Comparison of ENCODE assay signal across 8 mouse cellular contexts in genomic region chr8:126584844-126585231, GRCm38 (mm10). TPM values are rescaled to one million over a fixed set of nuclear protein-coding genes. Genes with fewer than 3 reads are reported as not detected.
DNase-seq lines count a peak whose midpoint lies in the region; ATAC-seq and TF ChIP-seq lines count a peak whose summit lies in the region.

No protein-coding gene starts in this region.

- peaks cover 40% of the 10 kb centered on the region for H3K4me1 ChIP-seq in heart, embryonic 11.5 days (ENCODE audit: control insufficient read depth, insufficient read depth, low read length)
- H3K4me1 ChIP-seq in G1E (ENCODE audit: insufficient read depth, low read depth, low read length): peaks cover 49% of the 10 kb centered on the region
- H3K4me1 ChIP-seq in heart, postnatal 0 days (ENCODE audit: control insufficient read depth, insufficient read depth): peaks cover 40% of the 10 kb centered on the region
- peaks cover 51% of the 10 kb centered on the region for H3K4me1 ChIP-seq in liver, embryonic 16.5 days (ENCODE audit: control insufficient read depth, low read depth, low read length)

- WGBS in heart, embryonic 11.5 days (ENCODE audit: insufficient replicate concordance): 46% methylated on average over 5 of the region's 5 CpGs
- WGBS in heart, postnatal 0 days: 35% methylated on average over 5 of the region's 5 CpGs
- 29% methylated on average over 5 of the region's 5 CpGs for WGBS in liver, embryonic 16.5 days (ENCODE audit: insufficient replicate concordance)

- peak overlapping the region; percentile 99 for H3K27ac ChIP-seq in heart, embryonic 11.5 days (ENCODE audit: low read depth, low read length)
- H3K27ac ChIP-seq in heart, postnatal 0 days (ENCODE audit: low read depth): peak overlapping the region; percentile 99
- H3K27ac ChIP-seq in liver, embryonic 16.5 days (ENCODE audit: low read length): peak overlapping the region; percentile 77

- H3K9ac ChIP-seq in heart, embryonic 11.5 days (ENCODE audit: low read depth, low read length): peak overlapping the region; percentile 93
- peak overlapping the region; percentile 69; the same call in 1 of the 2 replicates for H3K9ac ChIP-seq in heart, postnatal 0 days (replicated peaks; ENCODE audit: low read depth, low read length)
- H3K9ac ChIP-seq in liver, embryonic 16.5 days (ENCODE audit: low read depth, low read length): peak overlapping the region; percentile 74; the same call in 1 of the 2 replicates

- TF ChIP-seq EP300 in heart, postnatal 0 days (IDR thresholded peaks at IDR 0.05; ENCODE audit: low read depth): 0 out of 2 replicates have a peak, but pooled peaks have one; percentile 29

- no peak for TF ChIP-seq CTCF in G1E (IDR thresholded peaks at IDR 0.05; ENCODE audit: low read depth, low read length)
- TF ChIP-seq CTCF in heart, postnatal 0 days (IDR thresholded peaks at IDR 0.05; ENCODE audit: low read depth): no peak

- peak overlapping the region; percentile 51; the same call in 1 of the 2 replicates for H3K4me3 ChIP-seq in heart, embryonic 11.5 days (ENCODE audit: low read depth, low read length)
- peak overlapping the region; percentile 72 for H3K4me3 ChIP-seq in G1E (ENCODE audit: low read depth, low read length)
- peak overlapping the region; percentile 42 for H3K4me3 ChIP-seq in heart, postnatal 0 days (ENCODE audit: low read depth, low read length)
- H3K4me3 ChIP-seq in liver, embryonic 16.5 days (ENCODE audit: low read depth, low read length): peak overlapping the region; percentile 59

- no peaks in the 10 kb centered on the region for H3K27me3 ChIP-seq in heart, embryonic 11.5 days (ENCODE audit: control insufficient read depth, insufficient read depth, low read length)
- no peaks in the 10 kb centered on the region for H3K27me3 ChIP-seq in G1E (ENCODE audit: insufficient read depth, low read length)
- H3K27me3 ChIP-seq in heart, postnatal 0 days (ENCODE audit: control insufficient read depth, insufficient read depth, low read length): no peaks in the 10 kb centered on the region
- no peaks in the 10 kb centered on the region for H3K27me3 ChIP-seq in liver, embryonic 16.5 days (ENCODE audit: control insufficient read depth, insufficient read depth, low read depth, low read length)

- DNase-seq in heart, postnatal 25 days (ENCODE audit: low spot score): no peak
- DNase-seq in G1E (ENCODE audit: low spot score): no peak
- no peak for DNase-seq in heart, postnatal 0 days (ENCODE audit: low spot score)
- DNase-seq in right cerebral cortex, adult 18-20 months: no peak
- DNase-seq in thymus, postnatal 0 days (ENCODE audit: low spot score): no peak
- no peak for DNase-seq in thymus, postnatal 10 days (ENCODE audit: low spot score in 2 of 2)

- ATAC-seq in heart, embryonic 11.5 days (replicated peaks; ENCODE audit: insufficient number of reproducible peaks, low FRiP score, low TSS enrichment): no peak
- no peak for ATAC-seq in G1E (ENCODE audit: extremely low read depth, insufficient number of reproducible peaks, low FRiP score, poor library complexity, severe bottlenecking)
- ATAC-seq in heart, postnatal 0 days (ENCODE audit: insufficient read depth, low read depth): no peak
- ATAC-seq in liver, embryonic 16.5 days (ENCODE audit: low read depth): no peak

- intact Hi-C loops in heart, postnatal 25 days (cut with DNase I): loop anchor here (5.0 kb wide), 1 partner anchor 217 kb away; no protein-coding TSS in a partner anchor

- H3K9me3 ChIP-seq in heart, embryonic 11.5 days (replicated peaks; ENCODE audit: control insufficient read depth, low read length): no peaks in the 10 kb centered on the region; the same call in 1 of the 2 replicates
- H3K9me3 ChIP-seq in G1E (replicated peaks): peaks cover 6% of the 10 kb centered on the region
- no peaks in the 10 kb centered on the region for H3K9me3 ChIP-seq in heart, postnatal 0 days (replicated peaks; ENCODE audit: control insufficient read depth, low read length)
- H3K9me3 ChIP-seq in liver, embryonic 16.5 days (replicated peaks; ENCODE audit: control insufficient read depth, low read length): no peaks in the 10 kb centered on the region

- no peaks in the 10 kb centered on the region for H3K36me3 ChIP-seq in heart, embryonic 11.5 days (ENCODE audit: control insufficient read depth, insufficient read depth, low read length)
- H3K36me3 ChIP-seq in G1E (replicated peaks): peaks cover 65% of the 10 kb centered on the region
- peaks cover 24% of the 10 kb centered on the region for H3K36me3 ChIP-seq in heart, postnatal 0 days (replicated peaks; ENCODE audit: control insufficient read depth, insufficient read depth, low read length)
- no peaks in the 10 kb centered on the region for H3K36me3 ChIP-seq in liver, embryonic 16.5 days (ENCODE audit: control insufficient read depth, insufficient read depth)

- peak overlapping the region; percentile 99 for H3K4me2 ChIP-seq in heart, embryonic 11.5 days
- peak overlapping the region; percentile 79 for H3K4me2 ChIP-seq in heart, postnatal 0 days (ENCODE audit: low read depth, low read length)
- peak overlapping the region; percentile 92 for H3K4me2 ChIP-seq in liver, embryonic 16.5 days (ENCODE audit: low read depth, low read length)

RNA-seq across cellular contexts. Expression of gene Irf2bp2, which starts 8.9 kb away (rescaled TPM):
- polyA plus RNA-seq in heart, embryonic 11.5 days (2014; fragmentation: Nextera tagmentation; extraction: Ambion mirVana): 5.9 and 6.5 TPM in 2 replicates
- total RNA-seq in heart, postnatal 25 days (2021): 10 to 100 TPM; 63.9 to 71.4 TPM
- total RNA-seq in G1E (2014; fragmentation: Nextera tagmentation): 231 and 246 TPM in 2 replicates
- total RNA-seq in G1E (2017): 78.9 and 81.3 TPM in 2 replicates
- polyA plus RNA-seq in G1E (2012): 101 and 106 TPM in 2 replicates
- total RNA-seq in heart, postnatal 0 days (2014; rRNA removed; ENCODE audit: low replicate concordance): 132 and 175 TPM in 2 replicates
- polyA plus RNA-seq in heart, postnatal 0 days (2015; fragmentation: Nextera tagmentation; extraction: Ambion mirVana): 9.6 and 9.8 TPM in 2 replicates
- 3.3 TPM in 2 replicates for polyA plus RNA-seq in liver, embryonic 16.5 days (2015; fragmentation: Nextera tagmentation; extraction: Ambion mirVana)
- polyA plus RNA-seq in thymus, postnatal 0 days (2015; fragmentation: Nextera tagmentation; extraction: Ambion mirVana): 14.9 and 20.3 TPM in 2 replicates
